Mouse (Mus musculus): ENCODE measurements around the gene Mrgprg. TPM values are rescaled to one million over a fixed set of nuclear protein-coding genes. Genes with fewer than 3 reads are reported as not detected.

Mrgprg gene
- not detected for total RNA-seq (2021)

DNA sequence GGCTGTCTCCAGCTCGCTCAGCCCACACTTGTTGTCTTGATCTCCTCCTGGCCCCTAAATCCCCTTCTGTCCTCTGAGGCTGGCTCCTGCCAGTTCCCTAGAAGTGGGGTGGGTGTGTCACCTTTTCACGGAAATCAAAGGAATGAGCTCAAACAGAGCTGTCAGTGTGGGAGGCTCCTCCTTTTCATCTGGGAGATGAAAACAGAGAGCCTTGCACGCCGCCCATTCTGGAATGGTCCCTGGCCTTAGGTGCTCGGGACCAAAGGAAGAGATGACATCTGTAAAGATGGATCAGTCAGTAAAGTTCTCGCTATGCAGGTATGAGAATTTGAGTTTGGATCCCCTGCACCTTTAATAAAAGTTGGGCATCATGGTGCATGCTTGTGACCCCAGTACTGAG, at the start of gene Mrgprg:
Gene Mrgprg, minus strand, starts transcription at position 101 of the 400 bp plus-strand sequence.
- intact Hi-C loops (cut with DNase I): loop anchor here (10.0 kb wide), 1 partner anchor 182 kb away; no protein-coding TSS in a partner anchor
- DNase-seq: no peak

DNA sequence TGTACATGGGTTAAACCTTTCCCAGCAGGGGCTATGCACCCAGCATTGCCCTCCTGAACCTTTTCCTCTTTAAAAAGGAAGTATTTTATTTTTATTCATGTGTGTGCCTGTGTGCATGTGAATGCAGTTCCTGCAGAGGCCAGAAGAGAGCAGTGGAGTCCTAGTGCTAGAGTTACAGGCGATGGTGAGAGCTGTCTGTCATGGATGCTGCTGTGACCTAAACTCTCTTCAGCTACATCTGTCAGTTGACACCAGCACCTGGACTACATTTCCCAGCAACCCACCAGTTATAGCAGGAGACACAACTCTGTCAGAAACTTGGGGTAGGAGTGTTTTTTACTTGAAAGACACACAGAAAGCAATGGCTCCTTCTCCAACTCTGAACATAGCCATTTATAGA, 42.1 kb upstream of the Mrgprg start:
- intact Hi-C loops (cut with DNase I): no loop called here
- DNase-seq: no peak

DNA sequence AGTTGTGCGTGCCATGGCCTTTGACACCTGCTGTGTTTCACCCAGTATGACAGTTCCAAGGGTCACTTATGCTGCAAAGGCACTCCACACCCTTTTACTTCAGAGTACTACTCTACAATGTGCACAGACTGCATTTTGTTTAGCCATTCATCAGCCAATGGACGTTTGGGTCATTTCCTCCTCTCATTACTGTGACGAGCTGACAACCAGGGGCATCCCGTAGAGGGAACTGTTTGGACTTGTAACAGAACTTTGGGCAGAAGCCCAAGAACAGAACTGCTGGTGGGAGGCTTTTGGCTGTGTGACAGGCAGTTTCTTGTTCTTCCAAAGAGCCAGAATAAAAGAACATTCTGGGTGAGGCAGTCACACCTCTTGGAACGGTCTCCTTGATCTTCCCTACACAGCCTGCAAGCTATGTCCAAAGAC, 38.4 kb upstream of the Mrgprg start:
- no peak for DNase-seq

DNA sequence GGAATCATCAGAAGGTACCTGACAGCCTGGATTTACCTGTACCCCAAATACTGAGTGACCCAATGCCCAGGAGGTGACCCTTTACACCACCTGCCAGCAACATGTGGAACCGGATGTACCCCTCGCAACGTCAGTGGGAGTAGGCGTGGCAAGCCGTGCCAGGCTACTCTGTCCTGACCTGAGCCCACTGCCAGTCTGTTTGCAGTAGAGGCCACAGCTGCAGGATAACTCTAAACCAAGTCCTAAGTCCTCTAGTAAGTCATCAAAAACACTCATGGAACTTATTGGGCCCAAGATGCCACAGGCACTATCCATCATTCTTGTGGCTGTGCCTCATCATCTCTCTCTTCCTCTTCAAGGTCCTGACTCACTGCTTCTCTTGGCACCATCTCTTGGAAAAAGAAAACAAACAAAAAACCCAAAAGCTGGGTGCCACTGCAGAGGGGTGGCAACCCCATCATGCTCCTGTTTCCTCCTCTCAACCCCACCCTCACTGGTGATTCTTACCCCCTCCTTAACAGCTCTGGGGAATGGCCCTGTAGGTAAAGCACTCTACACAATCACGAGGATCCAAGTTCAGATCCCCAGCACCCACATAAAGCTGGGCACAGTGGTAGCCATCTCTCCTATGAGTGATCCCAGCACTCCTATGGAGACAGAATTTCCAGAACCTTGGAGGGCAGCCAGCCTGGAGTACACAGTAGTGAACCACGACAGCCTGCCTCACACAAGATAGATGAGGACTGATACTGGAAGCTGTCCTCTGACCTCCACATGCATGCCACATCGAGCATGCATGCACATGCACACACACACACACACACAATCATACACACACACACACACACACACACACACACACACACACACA, 34.6 kb upstream of the Mrgprg start:
- intact Hi-C loops (cut with DNase I): no loop called here
- DNase-seq: no peak

More for the DNA sequence above, 38.4 kb upstream of the Mrgprg start:
- intact Hi-C loops (cut with DNase I): no loop called here

DNA sequence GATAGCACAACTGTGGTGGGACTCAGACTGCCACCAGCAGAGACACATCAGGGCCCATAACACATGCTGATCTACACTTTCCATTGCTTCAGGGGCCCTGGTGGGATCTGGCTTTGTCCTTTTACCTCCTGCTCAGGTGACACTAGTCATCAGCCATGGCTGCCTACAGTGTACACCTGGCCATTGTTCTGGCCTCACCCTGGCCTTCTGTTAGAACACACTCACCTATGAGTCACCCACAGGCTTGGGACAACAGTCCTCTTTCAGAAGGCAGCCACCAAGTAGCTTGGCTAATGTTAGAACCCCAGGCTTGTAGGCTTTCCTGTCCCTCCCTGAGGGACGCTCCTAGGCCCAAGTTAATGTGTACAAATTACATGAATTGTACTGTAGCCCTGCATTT, 34.0 kb upstream of the Mrgprg start:
- intact Hi-C loops (cut with DNase I): no loop called here
- DNase-seq: no peak

DNA sequence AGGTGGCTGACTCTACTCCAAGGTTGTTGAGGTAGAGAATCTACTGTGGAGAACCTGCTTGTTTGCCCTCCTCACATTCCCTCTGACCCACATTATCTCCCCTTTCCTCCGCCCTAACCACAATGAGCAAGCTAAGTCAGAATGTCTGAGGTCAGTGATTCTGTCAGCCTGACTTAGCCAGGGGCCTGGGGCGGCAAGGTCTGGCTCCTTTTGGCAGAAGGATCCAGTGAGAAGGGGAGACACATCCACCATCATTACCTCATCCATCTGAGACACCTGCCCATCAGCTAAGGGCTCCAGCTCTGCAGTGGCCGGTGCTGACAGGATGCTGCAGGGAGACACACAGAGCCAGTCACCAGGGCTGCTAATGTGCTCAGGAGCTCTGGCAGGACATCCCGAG, 32.0 kb upstream of the Mrgprg start:
- DNase-seq: no peak
- intact Hi-C loops (cut with DNase I): no loop called here

DNA sequence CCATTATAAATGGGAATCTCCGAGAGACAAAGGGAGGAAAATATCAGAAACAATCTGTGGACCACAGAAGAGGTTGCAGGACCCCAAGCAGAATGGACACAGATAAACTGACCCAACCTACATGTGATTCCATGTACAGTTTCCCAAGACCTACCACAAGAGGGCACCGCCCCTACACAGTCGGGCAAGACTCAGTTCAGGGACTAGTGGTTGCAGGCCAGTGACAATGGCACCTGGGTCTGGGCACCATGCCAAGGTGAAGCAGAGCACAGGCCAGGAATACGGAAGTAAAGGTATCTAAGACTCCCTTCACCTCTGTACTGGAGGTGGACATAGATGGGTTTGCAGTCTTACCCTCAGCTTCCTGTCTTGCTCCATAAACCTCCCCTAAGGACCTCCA, 26.3 kb upstream of the Mrgprg start:
- intact Hi-C loops (cut with DNase I): no loop called here
- peak; percentile 54 for DNase-seq

- intact Hi-C loops (cut with DNase I): no loop called here
- no peak for DNase-seq
These were observed 25.7 kb upstream of the Mrgprg start for GRCm38 (mm10) chr7:143792336-143792985.

- peak; percentile 92 for DNase-seq
- intact Hi-C loops (cut with DNase I): no loop called here
These were observed 17.4 kb upstream of the Mrgprg start, which contains the start of gene Mrgpre for GRCm38 (mm10) chr7:143783996-143784829. Gene Mrgpre, minus strand, starts transcription at chr7:143784500.

- intact Hi-C loops (cut with DNase I): no loop called here
- no peak for DNase-seq
These were observed 16.7 kb upstream of the Mrgprg start for GRCm38 (mm10) chr7:143783378-143783995.

- intact Hi-C loops (cut with DNase I): no loop called here
- no peak for DNase-seq
These were observed 10.6 kb upstream of the Mrgprg start for GRCm38 (mm10) chr7:143777375-143777774.

GRCm38 (mm10) chr7:143776137-143776536, 9.3 kb upstream of the Mrgprg start:
- DNase-seq: no peak
- intact Hi-C loops (cut with DNase I): no loop called here

- DNase-seq: no peak
- intact Hi-C loops (cut with DNase I): loop anchor here (10.0 kb wide), 1 partner anchor 185 kb away; no protein-coding TSS in a partner anchor
These were observed 2.7 kb upstream of the Mrgprg start for GRCm38 (mm10) chr7:143769461-143769860.

DNA sequence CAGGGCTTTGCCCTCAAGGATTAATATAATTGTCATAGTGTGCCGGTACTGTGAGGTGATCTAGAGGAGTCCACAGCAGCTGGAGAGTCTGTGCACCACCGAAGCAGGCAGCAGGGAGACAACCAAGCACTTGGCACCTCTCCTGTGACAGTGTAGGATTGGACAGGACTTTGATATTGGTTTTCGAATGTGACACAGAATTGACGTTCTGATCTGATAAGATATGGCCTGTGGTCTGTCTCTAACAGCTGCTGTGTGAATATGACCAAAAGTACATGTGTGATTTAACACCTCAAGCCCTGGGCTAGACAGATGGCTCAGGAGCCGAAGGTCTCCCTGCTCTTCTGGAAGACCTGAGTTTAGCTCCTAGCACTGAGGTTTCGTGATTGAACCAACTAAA, 1.5 kb upstream of the Mrgprg start:
- DNase-seq: no peak
- intact Hi-C loops (cut with DNase I): loop anchor here (10.0 kb wide), 1 partner anchor 183 kb away; no protein-coding TSS in a partner anchor

GRCm38 (mm10) chr7:143764876-143765530, 1.8 kb downstream of the Mrgprg start:
- DNase-seq: no peak

GRCm38 (mm10) chr7:143763794-143764193, 3.0 kb downstream of the Mrgprg start:
- no peak for DNase-seq

More at GRCm38 (mm10) chr7:143764876-143765530, 1.8 kb downstream of the Mrgprg start:
- intact Hi-C loops (cut with DNase I): loop anchor here (5.0 to 10.0 kb wide), 2 partner anchors 58 to 180 kb away; no protein-coding TSS in a partner anchor

GRCm38 (mm10) chr7:143758956-143759355, 7.8 kb downstream of the Mrgprg start:
- intact Hi-C loops (cut with DNase I): no loop called here
- DNase-seq: peak; percentile 72

More at GRCm38 (mm10) chr7:143763794-143764193, 3.0 kb downstream of the Mrgprg start:
- intact Hi-C loops (cut with DNase I): loop anchor here (5.0 to 10.0 kb wide), 2 partner anchors 56 to 179 kb away; no protein-coding TSS in a partner anchor

- DNase-seq: no peak
- intact Hi-C loops (cut with DNase I): no loop called here
These were observed 9.1 kb downstream of the Mrgprg start for GRCm38 (mm10) chr7:143757696-143758095.

GRCm38 (mm10) chr7:143757027-143757390, 9.8 kb downstream of the Mrgprg start:
- peak; percentile 74 for DNase-seq
- intact Hi-C loops (cut with DNase I): no loop called here
